Mouse (Mus musculus) heart, postnatal 0 days (tissue): ENCODE measurements around the gene Tprn.

Experiments used
- CTCF ChIP-seq: IDR thresholded peaks from 2 replicates; pipeline ENCODE4 v1.5.1; 2016; ENCODE audit warnings: antibody characterized with exemption, control low read depth, low read depth
- EP300 ChIP-seq: IDR thresholded peaks from 2 replicates; pipeline ENCODE4 v1.6.1; 2016; ENCODE audit warnings: antibody characterized with exemption, low read depth

- no peak for TF ChIP-seq CTCF
- no peak for TF ChIP-seq EP300
Measured at GRCm38 (mm10) chr2:25242101-25242506, 20.3 kb upstream of the Tprn start, which contains the start of the genes Rnf208 and Cysrt1.
